Mouse (Mus musculus): ENCODE data around the gene Larp1b.

Larp1b gene

DNA sequence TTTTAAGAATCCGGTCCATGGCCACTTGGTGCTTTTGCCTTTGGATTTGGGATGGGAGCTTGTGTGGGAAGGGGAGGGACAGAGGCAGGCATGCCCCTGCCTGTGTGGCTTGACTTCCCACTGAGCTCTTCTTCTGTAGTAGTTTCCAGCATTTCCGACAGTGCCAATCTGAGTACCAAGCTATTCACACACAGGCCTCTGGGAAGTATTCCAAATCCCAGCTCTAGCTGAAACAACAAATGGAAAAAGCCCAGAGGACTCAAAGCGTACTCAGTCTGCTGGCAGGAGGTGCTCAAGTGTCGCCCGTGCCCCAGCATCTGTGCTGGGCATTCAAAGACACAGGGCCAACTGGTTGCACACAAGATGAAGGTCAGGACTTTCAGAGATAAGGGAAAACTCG is 72.4 kb downstream of the Larp1b start:
- DNase-seq (ENCODE audit: low read depth) = no peak

DNA sequence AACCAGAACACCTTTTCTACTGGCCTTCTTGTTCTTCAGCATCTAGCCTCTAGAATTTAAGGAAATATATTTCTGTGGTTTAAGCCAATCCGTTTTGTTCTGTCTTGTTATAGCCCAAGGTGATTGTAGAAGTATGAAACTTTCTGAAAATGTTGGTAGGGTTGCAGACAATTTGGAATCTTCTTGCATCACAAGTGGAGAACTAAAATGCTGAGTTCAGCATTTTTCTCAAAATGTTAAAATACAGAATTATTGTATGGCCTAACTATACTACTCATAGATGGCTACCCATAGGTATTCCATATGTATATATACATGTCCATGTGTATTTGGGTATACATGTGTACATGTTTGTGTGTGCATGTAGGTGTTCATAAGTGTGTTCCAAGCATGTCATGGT is 81.1 kb downstream of the Larp1b start:
- DNase-seq (ENCODE audit: low read depth) = no peak

DNA sequence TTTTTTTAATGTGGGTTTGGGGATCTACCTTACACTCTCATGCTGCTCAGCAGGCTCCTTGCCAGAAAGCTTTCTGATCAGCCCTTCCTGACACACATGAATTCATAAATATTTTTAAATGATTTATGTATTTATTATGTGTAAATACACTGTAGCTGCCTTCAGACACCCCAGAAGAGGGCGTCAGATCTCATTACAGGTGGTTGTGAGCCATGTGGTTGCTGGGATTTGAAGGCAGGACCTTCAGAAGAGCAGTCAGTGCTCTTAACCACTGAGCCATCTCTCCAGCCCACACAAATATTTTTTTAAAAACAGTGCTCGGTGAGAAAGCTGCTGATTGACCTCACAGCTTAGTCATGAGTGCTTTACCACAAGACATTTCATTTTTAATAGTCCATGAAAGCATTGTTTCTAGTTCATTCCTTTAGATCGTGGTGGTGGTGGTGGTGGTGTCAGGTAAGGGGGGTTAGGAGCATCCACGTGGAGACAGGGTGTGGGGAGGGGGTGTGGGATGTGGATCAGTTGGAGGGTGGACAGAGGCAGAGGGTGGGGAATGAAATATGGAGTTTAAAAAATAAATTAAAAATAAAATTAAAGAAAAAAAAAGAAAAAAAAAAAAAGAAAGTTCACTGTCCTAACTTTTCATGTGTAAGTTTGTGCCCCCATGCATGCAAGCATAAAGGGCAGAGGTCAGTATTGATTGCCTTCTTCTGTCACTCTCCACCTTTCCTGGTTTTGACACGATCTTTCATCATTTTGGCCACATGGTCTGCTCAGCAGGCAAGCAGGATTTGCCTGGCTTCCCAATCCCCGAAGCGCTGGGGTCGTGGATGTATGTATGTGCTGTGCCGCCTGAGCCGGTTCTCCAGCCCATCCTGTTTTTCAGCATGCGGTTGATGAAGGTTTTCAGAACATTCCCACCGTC is 81.9 kb downstream of the Larp1b start:
- DNase-seq (ENCODE audit: low read depth) = no peak

DNA sequence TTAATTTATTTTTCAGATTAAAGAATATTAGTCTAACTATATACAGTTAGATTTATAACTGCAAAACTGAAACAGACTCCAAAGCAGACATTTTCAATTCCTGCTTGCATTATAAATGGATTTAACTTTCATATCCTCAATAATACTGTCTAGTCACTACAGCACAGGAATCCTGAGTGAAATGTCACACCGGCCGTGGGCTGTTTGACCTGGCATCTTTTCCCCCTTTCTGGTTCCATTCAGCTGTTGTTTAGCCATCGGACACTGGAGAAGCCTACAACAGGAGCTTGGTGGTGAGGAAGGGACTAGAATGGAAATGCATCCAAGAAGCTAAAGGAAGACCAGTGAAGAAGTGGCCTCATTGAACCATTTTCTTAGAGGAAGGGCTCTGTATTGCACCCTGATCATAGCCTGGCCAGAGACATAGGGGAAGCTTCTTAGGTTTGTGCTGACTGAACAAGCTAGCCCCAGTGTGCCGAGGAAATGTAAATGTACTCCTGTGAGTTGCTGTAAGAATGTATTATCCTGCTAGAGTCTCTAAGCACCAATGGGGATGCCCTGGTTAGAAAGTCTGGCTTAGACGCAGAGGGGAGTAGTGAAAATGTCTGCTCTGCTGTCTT is 88.8 kb downstream of the Larp1b start:
- no peak for DNase-seq (ENCODE audit: low read depth)

DNA sequence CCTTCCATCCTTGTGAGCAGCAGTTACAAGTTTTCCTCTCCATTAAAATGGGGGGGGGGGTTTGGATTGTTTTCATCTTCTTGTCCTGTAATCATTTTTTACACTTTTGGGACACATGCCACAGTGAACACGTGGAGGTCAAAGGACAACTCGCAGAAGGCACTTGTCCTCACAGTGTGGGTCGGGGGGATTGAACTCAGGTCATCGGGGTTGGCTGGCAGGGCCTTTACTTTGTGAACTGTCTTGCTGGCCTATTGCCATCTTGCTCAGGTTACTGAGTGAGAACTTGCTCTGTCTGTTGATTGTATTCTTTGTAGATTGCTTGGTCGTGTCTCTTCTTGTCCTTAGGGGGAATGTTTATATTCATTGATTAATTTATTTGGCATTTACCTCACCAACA is 91.6 kb downstream of the Larp1b start:
- DNase-seq (ENCODE audit: low read depth) = no peak

- peak; percentile 86 for DNase-seq (ENCODE audit: low read depth)
Measured at GRCm38 (mm10) chr3:41042195-41042938, 92.7 kb downstream of the Larp1b start.

- no peak for DNase-seq (ENCODE audit: low read depth)
Measured at GRCm38 (mm10) chr3:41043756-41044354, 94.2 kb downstream of the Larp1b start.

DNA sequence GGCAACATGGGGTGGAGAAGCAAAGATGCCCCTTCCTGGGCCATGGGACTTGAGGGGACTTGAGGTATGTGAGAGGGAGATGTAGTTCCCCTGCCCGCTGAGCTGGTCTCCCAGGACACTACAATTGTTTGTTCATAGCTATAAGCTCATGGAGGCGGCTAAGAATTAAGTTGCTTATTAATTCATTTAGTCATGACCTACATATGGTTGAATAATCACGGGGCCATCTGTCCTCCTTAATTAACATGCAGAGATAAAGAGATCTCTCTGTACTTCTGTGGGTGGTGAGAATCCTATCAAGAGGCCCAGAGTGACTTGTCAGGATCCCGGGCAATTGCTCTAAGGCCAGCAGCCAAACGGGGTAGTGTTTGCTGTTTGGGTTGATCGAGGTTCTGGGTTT is 98.2 kb downstream of the Larp1b start:
- DNase-seq (ENCODE audit: low read depth) = no peak

DNA sequence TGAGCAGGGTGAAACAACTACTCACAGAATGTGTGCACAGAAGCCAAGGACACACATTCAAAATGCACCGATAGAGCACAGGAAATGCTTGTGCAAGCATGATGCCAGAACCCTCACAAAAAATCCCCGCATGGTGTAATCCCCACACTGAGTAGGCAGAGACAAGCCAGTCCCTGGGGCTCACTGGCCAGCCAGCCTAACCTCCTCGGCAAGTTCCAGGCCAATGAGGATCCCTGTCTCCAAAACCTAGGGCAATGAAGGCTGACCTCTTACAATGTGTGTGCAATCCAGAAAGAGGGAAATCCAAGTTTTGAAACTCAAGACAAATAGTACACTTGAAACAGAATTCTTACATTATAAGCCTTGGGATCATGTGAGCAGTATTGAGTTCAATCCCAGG is 103.7 kb downstream of the Larp1b start:
- DNase-seq (ENCODE audit: low read depth) = peak; percentile 16

DNA sequence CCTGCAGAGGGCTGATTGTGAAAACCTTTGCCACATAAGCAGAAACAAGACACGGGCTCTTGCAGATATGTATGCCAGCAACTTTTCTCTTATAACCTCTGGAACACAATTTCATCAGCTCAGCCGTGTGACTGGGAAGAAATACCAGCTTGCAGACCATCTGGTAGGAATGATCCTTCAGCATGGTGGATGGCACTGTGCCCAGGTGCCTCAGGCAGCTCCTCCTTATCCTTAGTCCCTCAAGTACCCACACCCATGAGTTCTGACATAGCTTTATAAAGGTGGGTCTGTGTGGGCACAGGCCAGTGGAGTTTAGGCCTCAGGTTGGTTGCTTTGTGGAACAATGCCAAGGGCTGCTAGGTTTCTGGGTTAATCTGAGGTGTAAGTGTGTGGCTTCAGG is 108.8 kb downstream of the Larp1b start:
- DNase-seq (ENCODE audit: low read depth) = no peak

DNA sequence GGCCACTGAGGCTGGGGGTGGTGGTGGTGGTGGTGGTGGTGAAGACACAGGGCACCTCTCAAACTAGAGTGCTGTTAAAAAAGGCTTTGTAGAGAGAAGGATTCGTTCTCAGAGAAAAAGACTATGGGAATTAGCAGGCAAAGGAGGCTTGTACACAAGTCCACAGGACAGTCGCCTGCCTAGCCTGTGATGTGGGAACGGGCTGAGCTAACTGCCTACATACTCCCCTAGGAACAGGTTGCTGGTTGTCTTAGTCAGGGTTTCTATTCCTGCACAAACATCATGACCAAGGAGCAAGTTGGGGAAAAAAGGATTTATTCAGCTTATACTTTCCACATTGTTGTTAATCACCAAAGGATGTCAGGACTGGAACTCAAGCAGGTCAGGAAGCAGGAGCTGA is 109.6 kb downstream of the Larp1b start:
- no peak for DNase-seq (ENCODE audit: low read depth)

DNA sequence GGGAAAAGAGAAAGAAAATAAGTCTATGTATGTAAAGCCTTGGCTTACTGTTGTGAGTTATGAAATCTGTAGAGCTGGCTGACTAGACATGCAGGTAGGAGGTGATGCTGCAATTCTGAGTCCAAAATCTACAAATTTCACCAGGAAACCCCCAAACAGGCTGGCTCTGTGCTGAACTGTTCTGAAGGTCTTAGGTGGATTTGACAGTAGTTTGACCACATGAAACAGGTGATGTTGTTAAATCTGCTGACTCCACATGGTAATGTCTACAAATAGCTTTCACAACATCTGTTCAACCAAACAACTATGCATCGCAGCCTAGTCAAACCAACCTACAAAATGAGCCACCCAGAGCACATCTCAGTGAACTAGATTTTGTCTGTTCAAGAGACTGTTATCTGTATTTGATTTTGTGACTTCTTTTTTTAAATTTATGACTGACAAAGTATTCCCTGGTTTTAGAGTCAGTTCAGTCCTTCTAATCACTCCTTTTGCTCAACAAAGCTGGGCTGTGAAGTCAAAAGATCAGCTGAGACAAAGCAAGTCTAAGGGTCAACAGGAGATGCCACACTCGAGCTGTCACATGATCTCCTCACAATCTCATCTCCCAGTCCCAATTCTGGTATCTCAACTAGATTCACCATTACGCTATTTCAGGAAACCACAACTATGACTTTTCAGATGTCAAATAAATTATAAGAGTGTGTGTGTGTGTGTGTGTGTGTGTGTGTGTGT is 112.4 kb downstream of the Larp1b start:
- DNase-seq (ENCODE audit: low read depth) = peak; percentile 66

- DNase-seq (ENCODE audit: low read depth) = no peak
Measured at GRCm38 (mm10) chr3:41062758-41063157, 113.1 kb downstream of the Larp1b start.

- DNase-seq (ENCODE audit: low read depth) = no peak
Measured at GRCm38 (mm10) chr3:41065320-41065719, 115.7 kb downstream of the Larp1b start.

- DNase-seq (ENCODE audit: low read depth) = peak; percentile 14
Measured at GRCm38 (mm10) chr3:41070519-41070918, 120.9 kb downstream of the Larp1b start.

DNA sequence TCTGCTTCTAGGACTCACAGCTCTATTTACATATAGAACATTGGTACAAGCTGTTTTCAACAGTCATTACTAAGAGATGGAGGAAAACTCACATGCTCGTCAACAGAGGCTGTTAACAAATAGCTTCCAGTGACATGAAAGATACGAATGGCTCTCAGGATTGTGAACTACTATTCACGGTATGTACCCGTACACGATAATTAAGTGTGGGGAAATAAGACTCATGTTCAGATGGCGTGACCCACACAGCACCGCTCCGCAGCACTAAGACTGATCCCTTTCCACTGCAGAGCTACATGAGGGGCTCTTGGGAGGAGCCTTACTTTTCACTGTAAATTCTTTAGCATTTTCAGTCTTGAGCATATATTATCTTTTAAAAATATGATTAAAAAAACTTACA is 125.7 kb downstream of the Larp1b start:
- no peak for DNase-seq (ENCODE audit: low read depth)

- no peak for DNase-seq (ENCODE audit: low read depth)
Measured at GRCm38 (mm10) chr3:41078673-41079072, 129.0 kb downstream of the Larp1b start.

DNA sequence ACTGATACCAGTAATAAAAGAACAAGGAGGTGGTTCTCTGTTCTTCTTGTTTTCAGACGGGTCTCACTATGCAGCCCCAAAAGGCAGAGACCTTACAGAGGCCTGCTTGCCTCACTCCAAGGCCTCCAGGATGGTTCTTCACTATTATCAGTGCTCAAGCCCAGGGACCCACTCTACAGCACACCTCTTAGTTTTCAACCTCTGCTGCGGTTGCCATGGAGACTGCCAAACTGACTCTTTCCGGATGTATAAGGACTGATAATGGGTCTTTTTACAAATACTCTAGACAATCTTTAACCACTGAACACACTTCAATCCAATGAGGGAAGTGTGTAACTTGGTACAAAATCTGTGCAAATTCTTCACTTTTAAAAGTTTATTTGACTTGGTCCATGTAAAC is 131.1 kb downstream of the Larp1b start:
- no peak for DNase-seq (ENCODE audit: low read depth)

DNA sequence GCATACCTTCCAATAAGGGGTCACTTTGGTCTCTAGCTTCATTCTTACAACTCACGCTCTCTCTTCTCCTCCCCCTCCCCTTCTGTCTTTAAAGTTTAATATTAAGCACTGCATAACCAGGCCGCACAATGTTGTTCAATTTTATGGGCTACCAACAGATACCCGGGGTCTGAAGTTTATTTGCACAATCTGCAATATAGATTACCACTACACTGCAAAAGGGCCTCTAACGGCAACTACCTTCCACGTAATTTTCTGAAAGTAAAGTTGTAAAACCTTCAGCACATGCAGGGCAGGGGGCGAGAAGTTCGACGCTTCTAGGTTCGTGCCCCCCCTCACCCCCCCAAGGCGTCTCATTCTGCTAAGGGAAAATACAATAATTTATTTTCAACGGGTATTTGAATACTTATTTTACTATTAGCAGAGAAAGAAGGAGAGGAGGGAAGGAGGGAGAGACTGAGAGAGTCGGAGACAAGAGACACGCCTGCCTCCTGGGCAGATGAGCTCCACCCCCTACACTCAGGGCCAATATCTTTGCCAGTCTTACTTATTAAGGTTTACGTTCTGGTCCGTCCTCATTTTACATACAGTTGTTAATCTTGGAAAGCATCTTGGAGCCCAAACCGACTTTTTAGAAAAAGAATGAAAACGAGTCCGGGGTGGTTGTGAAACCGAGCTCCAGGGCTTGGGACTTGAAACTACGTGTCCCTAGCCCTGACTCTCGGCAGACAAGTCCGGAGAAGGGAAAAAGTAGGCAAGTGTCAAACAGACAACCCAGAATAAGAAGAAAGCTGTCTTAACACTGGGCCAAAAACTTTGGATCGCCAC is 132.1 kb downstream of the Larp1b start:
- DNase-seq (ENCODE audit: low read depth) = peak; percentile 66

DNA sequence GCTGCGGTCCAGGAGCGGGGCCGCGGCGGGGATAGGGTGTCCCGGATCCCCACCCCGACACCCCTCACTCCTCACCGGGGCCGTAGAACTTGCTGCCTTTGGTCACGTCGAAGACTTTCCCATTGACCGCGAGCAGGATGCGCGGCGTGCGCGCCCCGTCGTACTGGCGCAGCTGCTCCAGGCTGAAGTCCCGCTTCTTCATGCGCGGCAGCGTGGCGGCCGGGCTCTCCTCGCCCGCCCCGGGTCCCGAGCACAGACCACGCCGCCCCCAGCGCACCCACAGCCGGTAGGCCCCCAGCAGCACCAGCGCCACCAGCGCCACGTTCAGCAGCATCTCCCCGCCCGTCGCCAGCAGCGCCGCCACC is 132.9 kb downstream of the Larp1b start:
- no peak for DNase-seq (ENCODE audit: low read depth)

Data from 416B (cell line).